Mouse (Mus musculus) bone marrow, adult 2 months (tissue): ENCODE data around the gene Irf2bp2. TPM values are rescaled to one million over a fixed set of nuclear protein-coding genes. Genes with fewer than 3 reads are reported as not detected.
"Not testable (repeated sequence)": the region's sequence is repeated elsewhere in the genome, so short reads cannot be mapped to it uniquely, and the experiment has no call there.

Experiments
- H3K27ac ChIP-seq: fragments of 200-500 bp; 2 replicates; pipeline ENCODE4 v1.5.1; 2012; ENCODE audit warnings: low read depth, mild to moderate bottlenecking, control low read depth, inconsistent platforms, low read length; ENCODE audit not compliant: control insufficient read depth, poor library complexity, insufficient read depth
- H3K4me1 ChIP-seq: fragments of 200-500 bp; 2 replicates; pipeline ENCODE4 v1.6.1; 2011; ENCODE audit warnings: low read length; ENCODE audit not compliant: control insufficient read depth, insufficient read depth
- H3K4me3 ChIP-seq: fragments of 200-500 bp; replicated peaks from 2 replicates; pipeline ENCODE3; 2011; ENCODE audit warnings: mild to moderate bottlenecking, low read depth, low read length, control low read depth; ENCODE audit not compliant: control insufficient read depth
- CTCF ChIP-seq: fragments of 200-500 bp; IDR thresholded peaks from 2 replicates; pipeline ENCODE4 v1.5.1; 2011; ENCODE audit warnings: low read length, control low read depth; ENCODE audit not compliant: control insufficient read depth, insufficient read depth
- POLR2A ChIP-seq: fragments of 200-500 bp; IDR thresholded peaks from 2 replicates; pipeline ENCODE4 v1.6.1; 2011; ENCODE audit warnings: low read depth, mild to moderate bottlenecking, control low read depth, low read length, borderline replicate concordance; ENCODE audit not compliant: control insufficient read depth
- WGBS: fragments of 180-500 bp; shearing (Covaris S2); methylation state at CpG from one replicate; pipeline ENCODE4 v1.1.7; 2018; 5-methylcytosine and 5-hydroxymethylcytosine counted together
- polyA plus RNA-seq: library from polyadenylated mRNA; stranded (reverse); fragments of >200 nt; gene quantifications from 2 replicates; pipeline ENCODE4 v1.2.4, GENCODE M21; 2011; ENCODE audit warnings: low replicate concordance; ENCODE audit not compliant: missing spikeins, insufficient read depth, insufficient read length

Irf2bp2 gene
- polyA plus RNA-seq, 1 experiment = 35.8 TPM

GRCm38 (mm10) chr8:126612739-126613138 is 19.0 kb upstream of the Irf2bp2 start:
- TF ChIP-seq POLR2A = no peak
- no peak for TF ChIP-seq CTCF
- H3K4me1 ChIP-seq = peaks cover 9% of the 10 kb centered on the region
- no peak overlapping the region for H3K4me3 ChIP-seq
- WGBS = 62% methylated on average over 3 of the region's 3 CpGs
- H3K27ac ChIP-seq = no peak overlapping the region

GRCm38 (mm10) chr8:126610713-126611112 is 16.9 kb upstream of the Irf2bp2 start:
- Histone ChIP-seq H3K27ac (no peak overlapping the region), H3K4me1 (peaks cover 9% of the 10 kb centered on the region), H3K4me3 (no peak overlapping the region)
- TF ChIP-seq POLR2A (no peak), CTCF (no peak)
- WGBS = 55% methylated on average over 3 of the region's 3 CpGs

- TF ChIP-seq CTCF (no peak), POLR2A (no peak)
- peaks cover 7% of the 10 kb centered on the region for H3K4me1 ChIP-seq
- WGBS = 80% methylated on average over 11 of the region's 11 CpGs
- H3K27ac ChIP-seq = no peak overlapping the region
- no peak overlapping the region for H3K4me3 ChIP-seq
Measured at GRCm38 (mm10) chr8:126609556-126610263, 15.9 kb upstream of the Irf2bp2 start.

DNA sequence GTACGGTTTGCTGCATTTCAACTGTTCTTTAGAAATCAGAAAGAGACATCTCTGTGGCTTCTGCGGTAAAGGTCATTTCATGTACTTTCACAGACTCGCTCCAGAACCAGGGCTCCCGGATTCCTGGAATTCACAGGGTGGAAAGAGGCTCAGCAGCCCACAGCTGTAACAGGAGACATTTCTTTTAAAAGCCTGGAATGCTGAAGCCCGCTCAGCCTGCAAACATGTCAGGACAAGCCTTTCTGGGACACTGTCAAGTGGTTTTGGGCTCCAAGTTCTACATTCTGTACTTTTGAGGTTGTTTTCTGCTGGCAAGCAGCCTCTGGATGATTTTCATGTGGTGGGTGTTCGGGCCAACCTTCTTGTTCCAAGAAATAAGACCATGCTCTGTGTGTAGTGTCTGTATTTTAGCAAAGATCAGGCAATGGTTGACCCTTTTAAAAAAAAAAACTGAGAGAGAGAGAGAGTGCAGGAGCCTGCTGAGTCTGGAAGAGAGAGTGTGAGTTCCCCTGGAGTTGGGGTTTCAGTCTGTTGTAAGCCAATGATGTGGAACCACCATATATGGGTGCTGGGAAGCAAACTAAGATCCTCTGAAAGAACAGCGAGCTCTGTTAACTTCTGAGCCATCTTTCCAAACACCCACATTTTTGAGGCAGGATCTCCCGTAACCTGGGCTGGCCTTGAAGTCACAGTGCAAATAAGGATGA is 9.6 kb upstream of the Irf2bp2 start:
- H3K27ac ChIP-seq = no peak overlapping the region
- WGBS = 62% methylated on average over 8 of the region's 8 CpGs
- peaks cover 2% of the 10 kb centered on the region; the same call in 1 of the 2 replicates for H3K4me1 ChIP-seq

GRCm38 (mm10) chr8:126602641-126603040 is 8.9 kb upstream of the Irf2bp2 start:
- no peak overlapping the region for H3K27ac ChIP-seq
- TF ChIP-seq POLR2A (no peak), CTCF (no peak)
- H3K4me1 ChIP-seq = peaks cover 3% of the 10 kb centered on the region; the same call in 1 of the 2 replicates
- WGBS = 68% methylated on average over 8 of the region's 8 CpGs
- no peak overlapping the region for H3K4me3 ChIP-seq

More for the DNA sequence above, 9.6 kb upstream of the Irf2bp2 start:
- TF ChIP-seq POLR2A (no peak), CTCF (no peak)
- H3K4me3 ChIP-seq = no peak overlapping the region

GRCm38 (mm10) chr8:126601325-126601724 is 7.5 kb upstream of the Irf2bp2 start:
- TF ChIP-seq CTCF = no peak
- Histone ChIP-seq H3K27ac (no peak overlapping the region), H3K4me1 (peaks cover 8% of the 10 kb centered on the region; the same call in 1 of the 2 replicates), H3K4me3 (no peak overlapping the region)
- 67% methylated on average over 5 of the region's 5 CpGs for WGBS

GRCm38 (mm10) chr8:126600816-126601243 is 7.0 kb upstream of the Irf2bp2 start:
- no peak for TF ChIP-seq CTCF
- no peak for TF ChIP-seq POLR2A
- no peak overlapping the region for H3K27ac ChIP-seq
- H3K4me1 ChIP-seq = peaks cover 8% of the 10 kb centered on the region; the same call in 1 of the 2 replicates
- WGBS = 76% methylated on average over 7 of the region's 7 CpGs
- H3K4me3 ChIP-seq = no peak overlapping the region

DNA sequence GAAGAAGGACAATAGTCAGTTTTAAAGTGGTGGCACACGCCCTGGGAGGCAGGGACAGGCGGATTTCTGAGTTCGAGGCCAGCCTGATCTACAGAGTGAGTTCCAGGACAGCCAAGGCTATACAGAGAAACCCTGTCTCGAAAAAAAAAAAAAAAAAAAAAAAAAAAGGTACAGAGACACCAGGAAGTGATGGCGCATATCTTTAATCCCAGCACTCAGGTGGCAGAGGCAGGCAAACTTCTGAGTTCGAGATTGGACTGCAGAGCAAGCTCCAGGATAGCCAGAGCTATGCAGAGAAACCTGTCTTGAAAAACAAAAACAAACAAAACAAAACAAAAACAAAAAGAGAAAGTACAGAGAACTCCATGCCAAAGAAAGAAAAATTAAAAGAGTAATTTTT is 6.6 kb upstream of the Irf2bp2 start:
- 82% methylated on average over 6 of the region's 6 CpGs for WGBS
- not testable (repeated sequence) for H3K4me1 ChIP-seq, H3K4me3 ChIP-seq, H3K27ac ChIP-seq
